Mouse (Mus musculus) lung, postnatal 0 days (tissue): ENCODE measurements around the gene Rap1gap2. TPM values are rescaled to one million over a fixed set of nuclear protein-coding genes. Genes with fewer than 3 reads are reported as not detected.
A peak's percentile ranks its signal among the peaks of the same experiment; 100 is the strongest.

Source experiments
- ATAC-seq: fragments of 200-750 bp; cut with Nextera tagmentation; 2 replicates; pipeline ENCODE4 v1.8.0; 2017; ENCODE audit warnings: moderate library complexity
- DNase-seq: peaks from one replicate; pipeline ENCODE4 v3.0.0-alpha.2; 2016; ENCODE audit warnings: low spot score
- H3K27ac ChIP-seq: fragments of 300-500 bp; sonication (generic); 2 replicates; pipeline ENCODE4 v1.5.1; 2014; ENCODE audit warnings: antibody characterized with exemption, mild to moderate bottlenecking, low read length, mixed read lengths
- H3K27me3 ChIP-seq: fragments of 300-500 bp; sonication (generic); replicated peaks from 2 replicates; pipeline ENCODE4 v1.6.1; 2014; ENCODE audit warnings: low read length, mixed read lengths; ENCODE audit not compliant: insufficient read depth
- H3K36me3 ChIP-seq: fragments of 300-500 bp; sonication (generic); 2 replicates; pipeline ENCODE4 v1.6.1; 2014; ENCODE audit warnings: low read length, mixed read lengths; ENCODE audit not compliant: insufficient read depth
- H3K4me1 ChIP-seq: fragments of 300-500 bp; sonication (generic); 2 replicates; pipeline ENCODE4 v1.6.1; 2014; ENCODE audit warnings: antibody characterized with exemption, low read depth, low read length, mixed read lengths; ENCODE audit not compliant: insufficient read depth
- H3K4me2 ChIP-seq: fragments of 300-500 bp; sonication (generic); replicated peaks from 2 replicates; pipeline ENCODE4 v1.6.1; 2014; ENCODE audit warnings: low read depth, mild to moderate bottlenecking, low read length, moderate library complexity, mixed read lengths
- H3K4me3 ChIP-seq: fragments of 300-500 bp; sonication (generic); 2 replicates; pipeline ENCODE4 v1.5.1; 2014; ENCODE audit warnings: low read depth, low read length
- H3K9ac ChIP-seq: fragments of 300-500 bp; sonication (generic); replicated peaks from 2 replicates; pipeline ENCODE4 v1.6.1; 2014; ENCODE audit warnings: low read depth, mild to moderate bottlenecking
- H3K9me3 ChIP-seq: fragments of 300-500 bp; sonication (generic); 2 replicates; pipeline ENCODE4 v1.6.1; 2016; ENCODE audit warnings: low read length, mixed read lengths
- CTCF ChIP-seq: IDR thresholded peaks from 2 replicates; pipeline ENCODE4 v1.5.1; 2016; ENCODE audit warnings: antibody characterized with exemption, mild to moderate bottlenecking
- EP300 ChIP-seq: IDR thresholded peaks from 2 replicates; pipeline ENCODE4 v1.6.1; 2016; ENCODE audit warnings: antibody characterized with exemption, mild to moderate bottlenecking, control low read depth
- WGBS: fragments of 180-500 bp; shearing (Covaris S2); extraction: QIAGEN DNeasy Blood & Tissue Kit; methylation state at CpG from one replicate; pipeline ENCODE4 v1.1.7; 2014; 5-methylcytosine and 5-hydroxymethylcytosine counted together
- polyA plus RNA-seq: library from polyadenylated mRNA; unstranded; fragments of >200 nt; fragmentation: Nextera tagmentation; extraction: Ambion mirVana; gene quantifications from 2 replicates; pipeline ENCODE4 v1.2.1, GENCODE M21; 2015

The Rap1gap2 gene
- polyA plus RNA-seq, 1 experiment from 2014 or later = 1.1 TPM

- no peak for TF ChIP-seq EP300
- peak; percentile 30 for TF ChIP-seq CTCF
- Histone ChIP-seq H3K9me3 (no peaks in the 10 kb centered on the region), H3K27me3 (no peaks in the 10 kb centered on the region), H3K4me1 (peaks cover 3% of the 10 kb centered on the region; the same call in 1 of the 2 replicates), H3K9ac (no peak overlapping the region), H3K36me3 (no peaks in the 10 kb centered on the region), H3K4me2 (no peak overlapping the region), H3K27ac (no peak overlapping the region), H3K4me3 (no peak overlapping the region)
- DNase-seq = peak; percentile 85
- ATAC-seq = peak; percentile 84
- WGBS = 22% methylated on average over 5 of the region's 5 CpGs
These were observed 60.1 kb downstream of the Rap1gap2 start for GRCm38 (mm10) chr11:74550615-74551102.

- ATAC-seq = no peak
- Histone ChIP-seq H3K4me1 (peaks cover 2% of the 10 kb centered on the region; the same call in 1 of the 2 replicates), H3K27ac (no peak overlapping the region)
These were observed 61.8 kb downstream of the Rap1gap2 start for GRCm38 (mm10) chr11:74548781-74549382.

GRCm38 (mm10) chr11:74546933-74547694 lies 63.6 kb downstream of the Rap1gap2 start:
- Histone ChIP-seq H3K9ac (no peak overlapping the region), H3K27me3 (no peaks in the 10 kb centered on the region), H3K4me3 (no peak overlapping the region), H3K27ac (no peak overlapping the region), H3K4me1 (peaks cover 2% of the 10 kb centered on the region; the same call in 1 of the 2 replicates), H3K9me3 (no peaks in the 10 kb centered on the region), H3K36me3 (no peaks in the 10 kb centered on the region), H3K4me2 (peak overlapping the region; percentile 31)
- peak; percentile 13; the same call in 1 of the 2 replicates for ATAC-seq
- peak; percentile 91 for TF ChIP-seq CTCF
- TF ChIP-seq EP300 = no peak
- peak; percentile 83 for DNase-seq
- 3% methylated on average over 16 of the region's 16 CpGs for WGBS

More at GRCm38 (mm10) chr11:74548781-74549382, 61.8 kb downstream of the Rap1gap2 start:
- Histone ChIP-seq H3K4me3 (no peak overlapping the region), H3K9ac (no peak overlapping the region), H3K27me3 (no peaks in the 10 kb centered on the region), H3K4me2 (no peak overlapping the region), H3K9me3 (no peaks in the 10 kb centered on the region), H3K36me3 (no peaks in the 10 kb centered on the region)
- TF ChIP-seq CTCF (no peak), EP300 (no peak)
- 19% methylated on average over 7 of the region's 7 CpGs for WGBS
- DNase-seq = peak; percentile 31

GRCm38 (mm10) chr11:74546165-74546564 lies 64.5 kb downstream of the Rap1gap2 start:
- Histone ChIP-seq H3K27me3 (no peaks in the 10 kb centered on the region), H3K4me3 (no peak overlapping the region), H3K4me2 (no peak overlapping the region), H3K36me3 (no peaks in the 10 kb centered on the region), H3K9me3 (no peaks in the 10 kb centered on the region), H3K9ac (no peak overlapping the region), H3K4me1 (peaks cover 2% of the 10 kb centered on the region; the same call in 1 of the 2 replicates), H3K27ac (no peak overlapping the region)
- WGBS = 30% methylated on average over 4 of the region's 4 CpGs
- TF ChIP-seq CTCF = peak; percentile 64
- no peak for TF ChIP-seq EP300
- peak; percentile 51 for DNase-seq
- no peak for ATAC-seq

- Histone ChIP-seq H3K4me1 (peaks cover 2% of the 10 kb centered on the region; the same call in 1 of the 2 replicates), H3K9ac (no peak overlapping the region), H3K9me3 (no peaks in the 10 kb centered on the region), H3K4me3 (no peak overlapping the region), H3K27ac (no peak overlapping the region), H3K36me3 (no peaks in the 10 kb centered on the region), H3K4me2 (no peak overlapping the region), H3K27me3 (no peaks in the 10 kb centered on the region)
- 96% methylated on average over 2 of the region's 2 CpGs for WGBS
- ATAC-seq (no peak), DNase-seq (no peak)
- TF ChIP-seq EP300 = no peak
These were observed 65.2 kb downstream of the Rap1gap2 start for GRCm38 (mm10) chr11:74545560-74545959.

GRCm38 (mm10) chr11:74537352-74537751 lies 73.4 kb downstream of the Rap1gap2 start:
- Histone ChIP-seq H3K4me2 (no peak overlapping the region), H3K4me1 (no peaks in the 10 kb centered on the region), H3K4me3 (no peak overlapping the region), H3K36me3 (no peaks in the 10 kb centered on the region), H3K9ac (no peak overlapping the region), H3K27me3 (no peaks in the 10 kb centered on the region), H3K27ac (no peak overlapping the region), H3K9me3 (no peaks in the 10 kb centered on the region)
- TF ChIP-seq EP300 (no peak), CTCF (no peak)
- 65% methylated on average over 4 of the region's 4 CpGs for WGBS
- ATAC-seq = no peak
- no peak for DNase-seq
